Comparison of ENCODE assay signal across 8 mouse cellular contexts in genomic region chr1:136344281-136344680, GRCm38 (mm10). TPM values are rescaled to one million over a fixed set of nuclear protein-coding genes. Genes with fewer than 3 reads are reported as not detected.
DNase-seq lines count a peak whose midpoint lies in the region; ATAC-seq and TF ChIP-seq lines count a peak whose summit lies in the region.

No protein-coding gene starts in this region.

- no peak for TF ChIP-seq CTCF in E14TG2a.4 (conservative IDR thresholded peaks at IDR 0.05; ENCODE audit: low read length)

- H3K4me3 ChIP-seq in E14TG2a.4 (replicated peaks; ENCODE audit: low read length): peak overlapping the region; percentile 91; the same call in 1 of the 2 replicates
- peak overlapping the region; percentile 98 for H3K4me3 ChIP-seq in heart, embryonic 15.5 days
- peak overlapping the region; percentile 96 for H3K4me3 ChIP-seq in lung, embryonic 16.5 days (ENCODE audit: low read length)

- no peak for ATAC-seq in heart, embryonic 15.5 days (replicated peaks; ENCODE audit: insufficient number of reproducible peaks, insufficient read depth, low FRiP score, low read depth)
- ATAC-seq in lung, embryonic 16.5 days (ENCODE audit: low read depth): no peak

- peak; percentile 34 for DNase-seq in embryo, embryonic 10.5 days (ENCODE audit: low spot score)
- no peak for DNase-seq in embryo, embryonic 9.5 days (ENCODE audit: extremely low spot score)
- DNase-seq in ovary, adult 18-20 months (ENCODE audit: low spot score): no peak
- no peak for DNase-seq in frontal cortex, postnatal 10 days (ENCODE audit: low spot score in 2 of 2)
- DNase-seq in right cerebral cortex, adult 18-20 months: no peak

- H3K36me3 ChIP-seq in E14TG2a.4 (ENCODE audit: insufficient read depth, low read length): no peaks in the 10 kb centered on the region
- H3K36me3 ChIP-seq in heart, embryonic 15.5 days: no peaks in the 10 kb centered on the region; the same call in 1 of the 2 replicates
- peaks cover 6% of the 10 kb centered on the region for H3K36me3 ChIP-seq in lung, embryonic 16.5 days (ENCODE audit: control insufficient read depth, insufficient read depth, low read length)

- WGBS in heart, embryonic 15.5 days: 8% methylated on average over 1 of the region's 1 CpGs
- 0% methylated on average over 1 of the region's 1 CpGs for WGBS in lung, embryonic 16.5 days

- peak overlapping the region; percentile 93 for H3K4me2 ChIP-seq in heart, embryonic 15.5 days
- H3K4me2 ChIP-seq in lung, embryonic 16.5 days (ENCODE audit: low read depth, low read length): peak overlapping the region; percentile 74

- peaks cover 30% of the 10 kb centered on the region for H3K27me3 ChIP-seq in E14TG2a.4 (ENCODE audit: insufficient read depth, low read length)
- H3K27me3 ChIP-seq in heart, embryonic 15.5 days: no peaks in the 10 kb centered on the region
- no peaks in the 10 kb centered on the region for H3K27me3 ChIP-seq in lung, embryonic 16.5 days (ENCODE audit: control insufficient read depth, insufficient read depth, low read depth, low read length)

- H3K9me3 ChIP-seq in E14TG2a.4 (ENCODE audit: low read length): no peaks in the 10 kb centered on the region
- no peaks in the 10 kb centered on the region for H3K9me3 ChIP-seq in heart, embryonic 15.5 days (replicated peaks)
- no peaks in the 10 kb centered on the region for H3K9me3 ChIP-seq in lung, embryonic 16.5 days (ENCODE audit: control insufficient read depth, low read length)

- H3K9ac ChIP-seq in heart, embryonic 15.5 days: peak overlapping the region; percentile 97
- H3K9ac ChIP-seq in lung, embryonic 16.5 days (ENCODE audit: low read length): peak overlapping the region; percentile 95

- peaks cover 24% of the 10 kb centered on the region for H3K4me1 ChIP-seq in E14TG2a.4 (replicated peaks; ENCODE audit: low read depth, low read length)
- H3K4me1 ChIP-seq in heart, embryonic 15.5 days (replicated peaks): peaks cover 19% of the 10 kb centered on the region
- peaks cover 17% of the 10 kb centered on the region for H3K4me1 ChIP-seq in lung, embryonic 16.5 days (replicated peaks; ENCODE audit: control insufficient read depth, insufficient read depth, low read length)

- H3K27ac ChIP-seq in heart, embryonic 15.5 days: no peak overlapping the region
- H3K27ac ChIP-seq in lung, embryonic 16.5 days (ENCODE audit: low read length): peak overlapping the region; percentile 98

RNA-seq across cellular contexts. Expression of gene Camsap2, which starts 1.6 kb away (rescaled TPM):
- polyA plus RNA-seq in heart, embryonic 15.5 days (2015; fragmentation: Nextera tagmentation; extraction: Ambion mirVana): 5.6 and 6.0 TPM in 2 replicates
- polyA plus RNA-seq in lung, embryonic 16.5 days (2015; fragmentation: Nextera tagmentation; extraction: Ambion mirVana): 9.3 and 9.6 TPM in 2 replicates
